Mouse (Mus musculus): ENCODE data around the gene Zfp160.

DNA sequence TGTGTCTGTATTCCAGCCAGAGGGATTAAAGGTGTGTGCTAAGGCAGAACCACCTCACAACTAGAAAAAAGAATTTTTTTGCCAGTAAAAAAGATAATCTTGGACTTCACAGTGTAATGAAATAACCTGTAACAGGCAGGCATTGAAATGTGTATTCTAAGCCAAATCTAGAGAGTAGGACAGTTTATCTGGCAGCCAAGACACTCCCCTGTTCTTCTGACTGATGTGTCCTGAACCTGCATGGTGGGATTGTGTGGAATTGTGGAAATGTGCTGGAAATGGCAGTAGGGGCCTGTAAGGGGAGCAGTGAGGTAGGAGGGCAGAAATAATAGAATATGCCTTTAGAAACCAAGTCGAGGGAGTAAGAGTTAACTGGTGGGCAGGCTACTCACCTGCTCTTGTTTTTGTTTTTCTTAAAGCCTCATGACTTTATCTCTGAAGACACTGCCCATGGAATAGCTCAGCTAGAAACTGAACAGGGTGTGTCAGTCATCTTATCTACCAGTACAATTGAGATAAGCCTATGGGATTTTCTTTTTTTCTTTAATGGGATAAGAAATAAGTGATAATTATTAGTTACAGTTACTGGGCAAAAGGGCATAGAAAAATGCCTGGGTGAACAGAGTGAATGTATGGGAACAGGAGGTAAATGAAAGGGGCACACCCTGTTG lies 9.8 kb downstream of the Zfp160 start:
- TF ChIP-seq POLR2A (IDR thresholded peaks at IDR 0.05; ENCODE audit: insufficient read length, low read depth) = no peak
- TF ChIP-seq POLR2AphosphoS2 (IDR thresholded peaks at IDR 0.05; ENCODE audit: insufficient read length, low read depth) = no peak
